Mouse (Mus musculus): Measurements from ENCODE around the gene Ptms. TPM values are rescaled to one million over a fixed set of nuclear protein-coding genes. Genes with fewer than 3 reads are reported as not detected.

Ptms gene
- polyA plus RNA-seq, 1 experiment from 2014 or later: 880 TPM

DNA sequence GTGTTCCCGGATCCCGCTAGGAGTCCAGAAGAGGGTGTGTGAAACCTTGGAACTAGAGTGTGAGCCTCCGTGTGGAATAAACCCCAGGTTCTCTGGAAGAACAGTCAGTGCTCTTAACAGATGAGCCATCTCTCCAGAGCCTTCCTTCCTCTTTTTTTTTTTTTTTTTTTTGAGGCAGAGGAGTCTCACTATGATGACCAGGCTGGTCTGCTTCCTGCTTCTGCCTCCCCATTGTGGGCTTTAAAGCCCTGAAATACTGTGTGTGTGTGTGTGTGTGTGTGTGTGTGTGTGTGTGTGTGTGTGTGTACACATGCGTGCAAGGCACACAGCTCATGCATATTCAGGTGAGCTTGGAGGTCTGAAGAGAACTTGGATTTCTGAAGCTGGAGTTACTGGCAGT lies 1.6 kb upstream of the Ptms start:
- WGBS: 65% methylated on average over 4 of the region's 4 CpGs
- H3K9ac ChIP-seq: no peak overlapping the region

GRCm38 (mm10) chr6:124920318-124921085 lies 599 bp upstream of the Ptms start:
- ATAC-seq (replicated peaks): no peak

More for the DNA sequence above, 1.6 kb upstream of the Ptms start:
- peaks cover 27% of the 10 kb centered on the region for H3K4me1 ChIP-seq
- no peaks in the 10 kb centered on the region for H3K9me3 ChIP-seq
- H3K27me3 ChIP-seq (replicated peaks): no peaks in the 10 kb centered on the region
- H3K4me3 ChIP-seq: no peak overlapping the region
- H3K36me3 ChIP-seq (replicated peaks): no peaks in the 10 kb centered on the region
- ATAC-seq (replicated peaks): no peak
- H3K27ac ChIP-seq: peak overlapping the region; percentile 100
- no peak overlapping the region for H3K4me2 ChIP-seq

DNA sequence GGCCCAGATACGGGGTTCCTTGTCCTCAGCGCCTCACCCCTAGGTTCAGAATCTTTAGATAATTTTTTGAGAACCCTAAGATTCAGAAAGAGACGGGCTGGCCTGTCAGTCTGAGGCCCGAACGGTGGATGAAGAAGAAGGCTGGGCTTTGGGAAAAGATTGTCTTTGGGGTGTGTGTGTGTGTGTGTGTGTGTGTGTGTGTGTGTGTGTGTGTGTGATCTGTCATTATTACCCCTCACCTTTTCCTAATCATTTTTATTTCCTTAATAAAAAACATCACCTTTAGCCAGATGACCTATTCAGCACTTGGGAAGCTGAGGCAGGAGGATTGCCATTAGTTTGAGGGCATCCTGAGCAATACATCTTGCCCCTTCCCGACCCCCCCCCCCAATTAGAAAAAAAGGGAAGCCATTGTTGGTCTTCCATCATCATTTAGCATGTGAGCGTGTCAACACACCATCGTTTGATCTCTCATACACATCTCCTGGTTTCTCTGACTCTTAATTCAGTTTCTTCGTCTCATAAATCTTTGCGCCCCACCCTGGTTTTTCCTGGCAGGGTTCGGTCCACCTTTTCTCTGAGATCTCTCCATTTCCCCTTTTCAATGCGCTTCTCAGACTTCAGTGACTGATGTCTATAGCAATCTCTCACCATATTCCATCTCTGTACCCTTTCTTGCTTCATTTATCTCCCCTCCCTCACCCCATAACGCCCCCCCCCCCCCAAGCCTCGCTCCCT lies 844 bp downstream of the Ptms start:
- no peak for ATAC-seq (replicated peaks)
- no peaks in the 10 kb centered on the region for H3K27me3 ChIP-seq (replicated peaks)
- WGBS: 14% methylated on average over 13 of the region's 14 CpGs
- peak overlapping the region; percentile 86 for H3K4me3 ChIP-seq
- peak overlapping the region; percentile 95 for H3K4me2 ChIP-seq
- H3K9ac ChIP-seq: peak overlapping the region; percentile 99
- H3K36me3 ChIP-seq (replicated peaks): peaks cover 7% of the 10 kb centered on the region; the same call in 1 of the 2 replicates
- no peaks in the 10 kb centered on the region for H3K9me3 ChIP-seq
- peak overlapping the region; percentile 100 for H3K27ac ChIP-seq
- peaks cover 43% of the 10 kb centered on the region for H3K4me1 ChIP-seq

More at GRCm38 (mm10) chr6:124920318-124921085, 599 bp upstream of the Ptms start:
- 23% methylated on average over 9 of the region's 9 CpGs for whole genome bisulfite sequencing
- Histone ChIP-seq H3K27me3 (replicated peaks) (no peaks in the 10 kb centered on the region), H3K4me2 (peak overlapping the region; percentile 95), H3K4me3 (peak overlapping the region; percentile 86), H3K27ac (peak overlapping the region; percentile 100), H3K9ac (peak overlapping the region; percentile 40), H3K9me3 (no peaks in the 10 kb centered on the region), H3K4me1 (peaks cover 29% of the 10 kb centered on the region), H3K36me3 (replicated peaks) (no peaks in the 10 kb centered on the region)

- Histone ChIP-seq H3K4me3 (peak overlapping the region; percentile 86), H3K9me3 (no peaks in the 10 kb centered on the region), H3K4me2 (peak overlapping the region; percentile 95), H3K27ac (peak overlapping the region; percentile 100), H3K4me1 (peaks cover 51% of the 10 kb centered on the region), H3K27me3 (replicated peaks) (no peaks in the 10 kb centered on the region), H3K36me3 (replicated peaks) (peaks cover 14% of the 10 kb centered on the region; the same call in 1 of the 2 replicates), H3K9ac (peak overlapping the region; percentile 99)
- WGBS: 5% methylated on average over 7 of the region's 7 CpGs
- ATAC-seq (replicated peaks): no peak
Observed at GRCm38 (mm10) chr6:124918331-124918690, 1.6 kb downstream of the Ptms start.

DNA sequence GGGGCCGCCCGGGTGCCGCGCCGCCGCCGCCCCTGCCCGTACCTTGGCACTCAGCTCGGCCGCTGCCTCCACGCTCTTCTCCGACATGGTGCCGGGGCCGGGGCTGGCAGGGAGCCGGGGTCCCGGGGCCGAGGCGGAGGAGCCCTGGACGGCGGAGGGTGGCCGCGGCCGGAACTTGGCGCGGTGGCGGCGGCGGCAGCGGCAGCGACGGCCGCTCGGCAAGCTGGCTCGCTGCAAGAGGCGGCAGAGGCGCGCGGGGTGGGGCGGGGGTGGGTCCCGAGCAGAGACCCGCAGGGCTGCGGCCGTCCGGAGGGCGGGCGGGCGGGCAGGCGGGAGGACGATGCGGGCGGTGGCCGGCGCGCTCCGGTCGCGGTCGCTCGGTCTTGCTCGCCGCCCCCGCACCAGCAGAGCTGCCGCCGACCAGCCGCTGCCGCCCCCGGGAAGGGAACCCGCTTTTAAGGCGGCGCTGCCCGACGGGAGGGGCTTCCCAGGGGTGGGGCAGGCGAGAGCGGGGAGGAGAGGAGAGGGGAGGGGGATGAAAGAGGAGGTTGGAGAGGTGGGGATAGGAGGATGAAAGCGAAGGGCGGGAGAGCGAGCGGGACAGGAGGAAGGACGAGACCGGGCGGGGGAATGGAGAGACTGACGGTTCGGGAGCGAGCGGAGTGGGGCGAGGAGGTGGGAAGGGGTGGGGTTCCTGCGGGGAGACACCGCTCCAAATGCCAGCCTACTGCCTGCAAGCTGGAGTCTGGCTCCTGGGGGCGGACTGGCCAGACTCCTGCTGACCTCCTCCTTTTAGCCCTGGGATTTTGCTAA lies 2.2 kb downstream of the Ptms start:
- peaks cover 20% of the 10 kb centered on the region; the same call in 1 of the 2 replicates for H3K36me3 ChIP-seq (replicated peaks)
- H3K9me3 ChIP-seq: no peaks in the 10 kb centered on the region
- H3K9ac ChIP-seq: peak overlapping the region; percentile 99
- under 1% methylated on average over 55 of the region's 89 CpGs for WGBS
- peak overlapping the region; percentile 86 for H3K4me3 ChIP-seq
- H3K27ac ChIP-seq: peak overlapping the region; percentile 100
- no peaks in the 10 kb centered on the region for H3K27me3 ChIP-seq (replicated peaks)
- H3K4me2 ChIP-seq: peak overlapping the region; percentile 95
- peak; percentile 81 for ATAC-seq (replicated peaks)
- H3K4me1 ChIP-seq: peaks cover 53% of the 10 kb centered on the region

GRCm38 (mm10) chr6:124916695-124917517 lies 3.0 kb downstream of the Ptms start:
- H3K4me3 ChIP-seq: peak overlapping the region; percentile 86
- peaks cover 53% of the 10 kb centered on the region for H3K4me1 ChIP-seq
- peaks cover 20% of the 10 kb centered on the region; the same call in 1 of the 2 replicates for H3K36me3 ChIP-seq (replicated peaks)
- under 1% methylated on average over 24 of the region's 67 CpGs for WGBS
- peak overlapping the region; percentile 95 for H3K4me2 ChIP-seq
- H3K9me3 ChIP-seq: no peaks in the 10 kb centered on the region
- H3K27me3 ChIP-seq (replicated peaks): no peaks in the 10 kb centered on the region
- peak overlapping the region; percentile 99 for H3K9ac ChIP-seq
- ATAC-seq (replicated peaks): peak; percentile 55
- peak overlapping the region; percentile 100 for H3K27ac ChIP-seq

DNA sequence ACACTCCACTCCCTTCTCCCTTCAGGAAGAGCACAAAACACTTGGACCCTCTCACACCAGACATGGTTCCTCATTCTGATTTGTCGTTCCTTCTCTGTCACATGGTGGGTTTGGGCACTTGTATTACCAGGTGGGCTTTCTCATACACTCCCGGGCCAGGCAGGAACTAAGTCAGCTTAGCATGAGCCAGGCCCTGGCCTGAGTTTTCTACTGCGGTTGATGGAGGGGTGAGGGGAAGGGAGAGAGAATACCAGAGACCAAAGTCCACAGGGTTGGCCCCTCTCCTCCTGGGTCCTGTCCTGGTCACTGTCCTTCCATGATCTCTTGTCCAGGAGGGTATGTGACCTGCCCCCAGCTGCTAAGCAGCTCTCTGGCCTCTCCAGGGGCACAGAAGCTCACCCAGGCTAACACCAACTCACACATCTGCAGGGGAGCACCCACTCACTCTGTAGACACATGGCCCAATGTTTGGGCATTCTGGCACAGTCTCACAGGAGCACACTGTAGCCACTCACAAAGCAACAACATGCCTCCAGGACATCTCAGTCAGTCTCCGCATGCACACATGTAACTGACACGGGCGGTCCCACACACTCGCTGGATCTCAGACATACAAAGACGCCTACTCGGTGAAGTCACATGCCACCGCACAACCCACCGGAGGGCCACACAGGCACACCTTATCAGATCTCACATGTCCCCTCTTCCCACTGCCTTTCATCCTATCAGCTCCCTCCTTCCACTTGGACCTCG lies 3.8 kb downstream of the Ptms start:
- peak overlapping the region; percentile 95 for H3K4me2 ChIP-seq
- no peaks in the 10 kb centered on the region for H3K9me3 ChIP-seq
- ATAC-seq (replicated peaks): no peak
- under 1% methylated on average over 12 of the region's 12 CpGs for WGBS
- H3K36me3 ChIP-seq (replicated peaks): peaks cover 20% of the 10 kb centered on the region; the same call in 1 of the 2 replicates
- H3K9ac ChIP-seq: peak overlapping the region; percentile 99
- peaks cover 55% of the 10 kb centered on the region for H3K4me1 ChIP-seq
- H3K27me3 ChIP-seq (replicated peaks): no peaks in the 10 kb centered on the region
- H3K27ac ChIP-seq: peak overlapping the region; percentile 100
- peak overlapping the region; percentile 86 for H3K4me3 ChIP-seq

DNA sequence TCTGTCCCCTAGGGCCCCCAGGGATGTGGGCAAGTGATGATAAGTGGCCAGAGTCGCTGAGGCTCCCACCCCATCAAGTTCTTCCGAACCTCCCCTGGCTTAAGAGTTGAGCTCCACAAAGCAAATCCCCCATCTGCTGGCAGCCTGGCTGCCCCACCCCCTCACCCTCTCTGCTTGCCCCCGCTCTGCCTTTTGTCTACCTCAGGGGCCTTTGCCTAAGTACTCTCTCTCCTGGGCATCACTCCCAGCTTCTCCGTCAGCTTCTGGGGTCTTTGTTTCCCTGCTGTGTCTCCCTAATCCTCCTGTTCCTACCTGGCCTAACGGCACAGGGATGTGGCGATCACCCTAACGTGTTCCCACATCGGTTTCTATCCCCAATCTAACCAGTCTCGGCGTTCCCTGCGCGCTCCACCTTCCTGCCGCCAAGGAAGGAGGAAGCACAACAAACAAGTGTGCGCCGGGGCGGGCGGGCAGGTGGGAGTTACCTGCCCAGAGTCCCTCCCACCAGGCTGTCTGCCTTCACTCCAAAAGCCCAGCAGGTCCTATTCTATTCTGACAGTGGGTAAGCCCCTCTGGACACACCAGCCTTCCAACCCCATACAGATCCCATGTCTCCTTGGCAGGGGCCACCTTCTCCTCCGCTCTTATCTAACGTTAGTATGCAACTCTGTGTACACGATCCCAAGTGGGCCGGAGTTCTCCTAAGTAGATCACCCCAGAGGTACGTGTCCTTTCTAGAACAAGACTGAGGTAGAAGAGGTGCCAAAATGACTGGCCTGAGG lies 4.6 kb downstream of the Ptms start:
- no peaks in the 10 kb centered on the region for H3K9me3 ChIP-seq
- peak overlapping the region; percentile 95 for H3K4me2 ChIP-seq
- H3K27ac ChIP-seq: peak overlapping the region; percentile 100
- WGBS: 5% methylated on average over 22 of the region's 22 CpGs
- H3K9ac ChIP-seq: peak overlapping the region; percentile 99
- H3K4me3 ChIP-seq: peak overlapping the region; percentile 86
- no peaks in the 10 kb centered on the region for H3K27me3 ChIP-seq (replicated peaks)
- H3K36me3 ChIP-seq (replicated peaks): peaks cover 20% of the 10 kb centered on the region; the same call in 1 of the 2 replicates
- ATAC-seq (replicated peaks): no peak
- peaks cover 51% of the 10 kb centered on the region for H3K4me1 ChIP-seq

DNA sequence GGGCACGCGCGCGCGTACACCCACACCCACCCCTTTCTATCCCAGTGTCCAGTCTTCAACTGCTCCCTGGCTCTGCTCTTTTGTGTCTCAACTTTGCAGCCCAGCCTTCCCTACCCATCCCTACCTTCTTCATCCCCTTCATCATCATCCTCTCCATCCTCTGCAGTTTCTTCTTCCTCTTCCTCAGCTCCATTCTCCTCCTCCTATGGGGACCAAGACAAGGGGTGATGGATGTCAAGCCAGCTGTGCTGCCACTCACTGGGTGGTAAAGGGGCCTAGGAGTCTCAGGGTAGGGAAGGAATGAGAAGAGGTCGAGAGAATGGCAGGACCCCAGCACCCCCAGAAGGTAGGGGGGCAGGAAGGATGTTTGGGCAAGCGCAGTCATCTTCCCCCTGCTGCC lies 5.4 kb downstream of the Ptms start:
- H3K27me3 ChIP-seq (replicated peaks): no peaks in the 10 kb centered on the region
- peaks cover 20% of the 10 kb centered on the region; the same call in 1 of the 2 replicates for H3K36me3 ChIP-seq (replicated peaks)
- H3K4me3 ChIP-seq: peak overlapping the region; percentile 86
- WGBS: 77% methylated on average over 7 of the region's 7 CpGs
- no peaks in the 10 kb centered on the region for H3K9me3 ChIP-seq
- H3K27ac ChIP-seq: peak overlapping the region; percentile 100
- H3K9ac ChIP-seq: peak overlapping the region; percentile 99
- no peak for ATAC-seq (replicated peaks)
- peaks cover 54% of the 10 kb centered on the region for H3K4me1 ChIP-seq
- peak overlapping the region; percentile 95 for H3K4me2 ChIP-seq

GRCm38 (mm10) chr6:124913721-124914285 lies 6.1 kb downstream of the Ptms start:
- 0 out of 2 replicates have a peak overlapping the region, but pooled peaks have one; percentile 86 for H3K4me3 ChIP-seq
- no peaks in the 10 kb centered on the region for H3K9me3 ChIP-seq
- H3K9ac ChIP-seq: peak overlapping the region; percentile 3; the same call in 1 of the 2 replicates
- peaks cover 20% of the 10 kb centered on the region; the same call in 1 of the 2 replicates for H3K36me3 ChIP-seq (replicated peaks)
- H3K4me2 ChIP-seq: peak overlapping the region; percentile 95
- 54% methylated on average over 13 of the region's 14 CpGs for WGBS
- peaks cover 49% of the 10 kb centered on the region for H3K4me1 ChIP-seq
- ATAC-seq (replicated peaks): no peak
- no peaks in the 10 kb centered on the region for H3K27me3 ChIP-seq (replicated peaks)
- peak overlapping the region; percentile 100 for H3K27ac ChIP-seq

All from midbrain, embryonic 15.5 days (tissue).